Mouse (Mus musculus) adrenal gland, adult 2 months (tissue): ENCODE data around the gene Setd1b. TPM values are rescaled to one million over a fixed set of nuclear protein-coding genes. Genes with fewer than 3 reads are reported as not detected.

Experiments used
- DNase-seq: peaks from one replicate; pipeline ENCODE4 v3.0.0; 2021
- polyA plus RNA-seq: library from polyadenylated mRNA; depleted of rRNA; stranded (reverse); fragments of >200 nt; gene quantifications from 2 replicates; pipeline ENCODE4 v1.2.3, GENCODE M21; 2012
- total RNA-seq, 2 experiments: library from RNA; stranded (reverse); gene quantifications; 2 replicates each; pipeline ENCODE4 v1.2.3; 2021

The Setd1b gene
- total and polyA plus RNA-seq, 3 experiments, result 20.5 to 24.0 (median 22.3) TPM

DNA sequence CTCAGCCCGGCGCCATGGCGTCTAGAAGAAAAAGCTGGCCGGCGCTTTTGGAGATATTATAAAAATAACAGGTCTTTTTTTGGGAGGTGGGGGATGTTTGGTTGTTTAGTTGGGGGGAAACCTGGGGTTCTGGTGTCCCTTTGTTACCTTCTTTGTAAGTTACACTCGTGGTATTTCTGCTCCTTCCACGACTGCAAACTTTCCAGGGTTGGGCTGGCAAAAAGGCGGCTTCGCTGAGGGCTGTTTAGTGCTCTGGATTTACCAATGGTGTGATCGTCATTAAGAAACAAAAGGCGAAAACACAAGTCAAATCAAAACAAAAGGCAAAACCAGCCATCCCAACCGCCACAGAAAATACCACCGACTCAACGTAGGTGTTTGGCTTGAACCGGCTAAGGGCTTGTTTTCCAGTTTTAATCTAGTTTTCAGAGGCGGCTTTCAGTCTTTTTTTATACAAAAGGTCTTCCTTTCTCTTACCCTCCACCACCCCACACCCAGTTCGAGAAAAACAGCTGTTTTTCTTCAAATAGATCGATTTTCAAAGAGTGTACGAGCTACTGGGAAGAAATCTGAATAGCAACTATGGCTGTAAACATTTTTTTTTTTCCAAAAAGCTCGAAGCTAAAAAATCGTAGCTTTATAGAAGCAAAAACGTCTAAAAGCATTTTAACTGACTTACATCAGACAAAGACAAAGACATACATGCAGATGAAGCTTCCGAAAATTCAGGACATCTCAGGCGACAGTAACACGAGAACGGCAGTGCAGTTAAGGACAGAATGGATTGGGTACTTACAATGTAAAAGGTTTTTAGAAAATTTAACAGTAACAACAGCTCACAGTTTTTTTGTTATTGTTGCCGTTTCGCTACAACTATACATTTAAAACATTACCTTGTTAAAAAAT, 2.0 kb upstream of the Setd1b start:
- DNase-seq, result peak; percentile 51

DNA sequence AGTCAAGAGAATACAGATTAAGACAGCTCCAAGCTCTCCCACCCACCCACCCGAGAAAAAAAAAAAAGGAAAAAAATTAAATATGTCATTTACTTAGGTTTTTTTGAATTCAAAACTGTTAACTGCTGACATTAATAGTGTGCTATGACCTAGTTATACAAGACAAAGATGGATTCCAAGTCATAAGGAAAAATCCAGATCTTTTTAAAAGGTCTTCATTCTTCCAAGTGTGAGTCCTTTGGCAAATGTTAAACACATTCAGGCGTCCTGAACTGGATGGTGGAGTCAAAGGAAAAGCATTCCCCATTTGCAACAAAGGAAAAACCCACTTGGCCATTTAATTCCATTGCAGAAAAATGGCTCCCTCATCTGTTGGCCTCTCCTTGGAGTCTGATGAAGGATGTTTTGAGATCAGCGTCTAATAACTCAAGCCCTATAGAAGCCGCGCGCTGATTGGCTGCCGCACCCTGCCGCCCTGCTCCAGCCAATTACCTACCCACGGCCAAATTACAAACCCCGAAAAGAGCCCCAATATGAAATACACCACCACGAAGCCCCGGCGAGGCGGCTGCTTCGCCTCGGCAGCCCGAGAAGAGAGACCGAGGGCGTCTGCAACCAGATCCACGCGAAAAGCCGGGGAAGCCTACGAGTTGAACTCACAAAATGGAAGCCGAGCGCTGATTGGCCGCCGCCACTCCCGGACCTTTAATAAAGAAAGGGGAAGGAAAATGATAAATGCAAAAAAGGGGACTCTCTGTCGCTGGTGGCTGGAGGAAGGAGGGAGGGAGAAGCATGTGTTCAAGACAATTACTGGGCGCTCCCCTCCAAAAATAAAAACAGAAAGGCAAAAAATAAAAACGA, 1.1 kb upstream of the Setd1b start:
- peak; percentile 96 for DNase-seq

DNA sequence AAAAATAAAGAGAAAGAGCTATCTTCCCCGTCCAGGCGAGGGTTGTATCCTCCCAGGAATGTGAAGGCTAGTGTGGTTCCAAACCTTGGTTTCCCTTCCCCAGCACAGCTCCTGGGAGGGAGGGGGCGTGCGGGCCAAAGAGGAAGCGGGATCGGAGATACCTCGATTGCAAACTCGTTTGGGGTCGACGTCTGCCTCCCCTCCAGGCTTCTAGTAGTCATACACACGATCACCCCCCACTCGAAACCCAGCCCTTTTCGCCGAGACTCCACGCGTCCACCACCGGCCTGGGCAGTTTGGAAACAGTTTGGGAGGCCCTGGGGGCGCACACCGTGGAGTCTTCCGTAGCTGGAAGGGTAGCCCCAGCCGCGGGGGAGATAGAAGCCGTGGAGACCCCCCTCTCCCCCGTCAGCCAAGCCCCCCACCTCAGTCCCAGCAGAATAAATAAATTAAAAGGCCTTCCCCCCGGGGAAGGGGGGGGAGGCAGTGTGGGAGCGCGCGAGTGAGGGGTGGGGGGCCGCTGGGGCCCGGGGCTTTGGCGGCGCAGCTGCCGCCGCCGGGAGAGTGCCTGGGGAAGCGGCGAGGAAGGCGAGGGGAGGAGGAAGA, 335 bp upstream of the Setd1b start:
- DNase-seq, result peak; percentile 84

DNA sequence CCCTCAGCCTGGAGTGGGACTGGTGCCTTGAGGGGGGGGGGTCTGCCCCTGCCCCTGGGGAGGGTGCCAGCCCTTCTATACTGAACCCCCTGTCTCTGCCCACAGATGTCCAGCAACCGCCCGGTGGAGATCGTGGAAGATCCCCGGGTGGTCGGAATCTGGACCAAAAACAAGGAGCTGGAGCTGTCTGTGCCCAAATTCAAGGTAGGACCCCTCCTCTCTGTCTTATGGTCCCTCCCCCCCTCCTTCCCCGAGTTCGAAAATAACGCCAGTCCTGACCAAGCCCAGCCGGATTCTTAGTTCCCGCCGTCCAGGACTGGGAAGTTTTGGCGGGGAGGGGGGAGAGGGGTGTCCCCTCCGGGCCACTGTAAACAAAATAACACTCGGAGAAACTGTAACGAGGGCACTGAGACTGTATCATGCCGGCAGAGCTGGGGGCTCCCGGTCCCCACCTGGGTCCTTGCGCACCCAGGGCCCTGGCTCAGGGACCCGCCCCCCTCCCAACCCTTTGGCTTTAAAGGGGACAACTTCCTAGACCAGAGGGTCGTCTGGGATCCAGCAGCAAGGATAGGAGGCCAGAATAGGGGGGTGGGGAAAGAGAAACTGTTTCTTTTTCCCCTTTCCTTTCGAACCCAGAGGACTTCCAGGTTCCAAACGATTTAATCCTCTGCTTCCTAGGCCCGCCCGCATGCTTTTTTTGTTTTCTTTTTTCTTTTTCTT, 1.4 kb downstream of the Setd1b start:
- no peak for DNase-seq

DNA sequence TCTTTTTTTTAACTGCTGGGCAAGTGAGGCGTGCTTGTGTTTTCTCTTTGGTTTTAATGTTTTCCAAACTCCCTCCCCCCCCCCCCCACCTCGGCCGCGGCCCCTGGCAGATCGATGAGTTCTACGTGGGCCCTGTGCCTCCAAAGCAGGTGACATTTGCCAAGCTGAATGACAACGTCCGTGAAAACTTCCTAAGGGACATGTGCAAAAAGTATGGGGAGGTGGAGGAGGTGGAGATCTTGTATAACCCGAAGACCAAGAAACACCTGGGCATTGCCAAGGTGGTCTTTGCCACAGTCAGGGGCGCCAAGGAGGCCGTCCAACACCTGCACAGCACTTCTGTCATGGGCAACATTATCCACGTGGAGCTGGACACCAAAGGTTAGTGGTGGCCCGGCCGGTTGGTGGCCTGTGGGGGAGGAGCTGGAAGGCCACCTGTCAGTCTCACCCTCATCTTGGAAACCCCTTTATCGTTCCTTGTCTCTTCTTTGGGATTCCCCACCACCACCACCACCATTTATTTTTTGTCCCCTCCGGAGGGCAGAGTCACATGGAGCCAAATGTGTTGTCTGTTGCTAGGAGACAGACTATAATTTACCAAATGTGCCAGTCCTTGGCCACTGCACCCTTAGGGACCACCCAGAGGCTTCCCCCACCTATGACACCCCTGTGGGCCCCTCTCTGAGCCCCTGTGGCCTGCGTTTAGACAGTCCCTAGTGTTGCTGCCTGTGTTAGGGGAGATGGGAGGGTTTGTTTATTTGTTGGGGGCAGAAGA, 2.2 kb downstream of the Setd1b start:
- no peak for DNase-seq

DNA sequence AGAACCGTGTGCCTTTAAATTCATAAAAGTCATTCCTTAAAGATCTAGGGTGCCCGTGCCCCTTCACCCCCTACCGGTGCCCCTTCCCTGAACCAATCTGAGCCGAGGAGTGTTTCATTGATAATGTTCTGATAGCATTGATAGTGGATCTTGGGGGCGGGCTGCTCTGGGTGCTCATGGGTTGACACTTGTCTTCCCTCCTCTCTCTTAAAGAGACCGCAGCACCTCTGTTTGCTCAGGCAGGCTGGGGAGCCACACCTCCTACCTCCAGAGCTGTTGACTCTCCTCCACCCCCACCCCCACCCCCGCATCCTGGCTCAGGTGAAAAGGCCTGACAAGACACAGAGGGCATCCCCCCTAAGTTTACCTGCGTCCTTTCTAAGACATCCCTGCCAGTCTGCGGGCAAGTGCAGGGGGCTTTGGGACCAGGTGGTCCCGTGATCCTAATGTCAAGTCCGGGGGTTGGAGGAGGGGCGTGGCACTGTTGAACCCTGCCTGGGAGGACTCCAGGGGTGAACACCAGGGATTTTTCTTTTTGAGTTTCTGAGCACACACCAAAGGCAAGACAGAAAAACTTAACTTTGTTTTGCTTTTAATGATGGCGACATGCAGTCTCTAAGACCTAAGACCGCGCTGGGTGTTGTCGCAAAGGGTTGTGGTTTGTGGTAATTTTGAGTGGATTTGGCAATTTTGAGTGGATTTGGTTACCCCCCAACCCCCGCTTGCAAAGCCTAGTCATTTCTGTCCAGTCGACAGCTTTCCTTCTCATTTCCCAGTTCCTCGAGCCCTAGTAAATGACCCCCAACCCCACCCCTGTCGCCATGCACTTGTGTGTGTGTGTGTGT, 3.0 kb downstream of the Setd1b start:
- DNase-seq, result no peak

DNA sequence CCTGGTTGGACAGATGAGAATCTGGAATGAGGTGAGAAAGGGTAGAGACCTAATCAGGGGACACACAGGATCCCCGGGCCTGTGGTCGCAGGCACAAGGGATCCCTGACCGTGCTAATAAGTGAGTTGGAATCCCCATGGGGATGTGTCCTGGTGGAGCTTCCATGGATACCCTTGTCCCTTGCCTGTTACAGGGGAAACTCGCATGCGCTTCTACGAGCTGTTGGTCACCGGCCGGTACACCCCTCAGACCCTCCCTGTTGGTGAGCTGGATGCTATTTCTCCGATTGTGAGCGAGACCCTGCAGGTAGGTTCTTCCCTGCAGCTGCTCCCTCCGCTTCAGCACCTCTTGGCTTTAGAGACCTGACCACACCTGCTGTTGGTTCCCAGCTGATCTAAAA, 4.4 kb downstream of the Setd1b start:
- no peak for DNase-seq

DNA sequence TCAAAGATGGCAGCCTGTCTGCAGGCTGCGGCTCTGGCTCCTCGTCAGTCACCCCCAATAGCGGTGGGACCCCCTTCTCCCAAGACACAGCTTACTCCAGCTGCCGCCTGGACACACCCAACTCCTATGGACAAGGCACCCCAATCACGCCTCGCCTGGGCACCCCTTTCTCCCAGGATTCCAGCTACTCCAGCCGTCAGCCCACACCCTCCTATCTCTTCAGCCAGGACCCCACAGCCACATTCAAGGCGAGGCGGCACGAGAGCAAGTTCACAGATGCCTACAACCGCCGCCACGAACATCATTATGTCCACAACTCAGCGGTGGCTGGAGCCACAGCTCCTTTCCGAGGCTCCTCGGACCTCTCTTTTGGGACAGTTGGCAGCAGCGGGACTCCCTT, 5.6 kb downstream of the Setd1b start:
- no peak for DNase-seq

DNA sequence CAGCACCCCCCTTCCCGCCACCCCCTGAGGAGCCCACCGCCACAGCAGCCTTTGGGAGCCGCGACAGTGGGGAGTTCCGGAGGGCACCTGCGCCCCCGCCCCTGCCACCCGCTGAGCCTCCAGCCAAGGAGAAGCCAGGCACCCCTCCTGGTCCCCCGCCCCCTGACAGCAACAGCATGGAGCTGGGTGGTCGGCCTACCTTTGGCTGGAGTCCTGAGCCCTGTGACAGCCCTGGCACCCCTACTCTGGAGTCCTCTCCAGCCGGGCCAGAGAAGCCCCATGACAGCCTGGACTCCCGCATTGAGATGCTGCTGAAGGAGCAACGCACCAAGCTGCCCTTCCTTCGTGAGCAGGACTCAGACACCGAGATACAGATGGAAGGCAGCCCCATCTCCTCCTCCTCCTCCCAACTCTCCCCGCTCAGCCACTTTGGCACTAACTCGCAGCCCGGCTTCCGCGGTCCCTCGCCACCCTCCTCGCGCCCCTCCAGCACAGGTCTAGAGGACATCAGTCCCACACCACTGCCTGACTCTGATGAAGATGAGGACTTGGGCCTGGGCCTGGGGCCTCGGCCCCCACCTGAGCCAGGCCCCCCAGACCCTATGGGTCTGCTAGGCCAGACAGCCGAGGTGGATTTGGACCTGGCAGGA, 6.2 kb downstream of the Setd1b start:
- no peak for DNase-seq

DNA sequence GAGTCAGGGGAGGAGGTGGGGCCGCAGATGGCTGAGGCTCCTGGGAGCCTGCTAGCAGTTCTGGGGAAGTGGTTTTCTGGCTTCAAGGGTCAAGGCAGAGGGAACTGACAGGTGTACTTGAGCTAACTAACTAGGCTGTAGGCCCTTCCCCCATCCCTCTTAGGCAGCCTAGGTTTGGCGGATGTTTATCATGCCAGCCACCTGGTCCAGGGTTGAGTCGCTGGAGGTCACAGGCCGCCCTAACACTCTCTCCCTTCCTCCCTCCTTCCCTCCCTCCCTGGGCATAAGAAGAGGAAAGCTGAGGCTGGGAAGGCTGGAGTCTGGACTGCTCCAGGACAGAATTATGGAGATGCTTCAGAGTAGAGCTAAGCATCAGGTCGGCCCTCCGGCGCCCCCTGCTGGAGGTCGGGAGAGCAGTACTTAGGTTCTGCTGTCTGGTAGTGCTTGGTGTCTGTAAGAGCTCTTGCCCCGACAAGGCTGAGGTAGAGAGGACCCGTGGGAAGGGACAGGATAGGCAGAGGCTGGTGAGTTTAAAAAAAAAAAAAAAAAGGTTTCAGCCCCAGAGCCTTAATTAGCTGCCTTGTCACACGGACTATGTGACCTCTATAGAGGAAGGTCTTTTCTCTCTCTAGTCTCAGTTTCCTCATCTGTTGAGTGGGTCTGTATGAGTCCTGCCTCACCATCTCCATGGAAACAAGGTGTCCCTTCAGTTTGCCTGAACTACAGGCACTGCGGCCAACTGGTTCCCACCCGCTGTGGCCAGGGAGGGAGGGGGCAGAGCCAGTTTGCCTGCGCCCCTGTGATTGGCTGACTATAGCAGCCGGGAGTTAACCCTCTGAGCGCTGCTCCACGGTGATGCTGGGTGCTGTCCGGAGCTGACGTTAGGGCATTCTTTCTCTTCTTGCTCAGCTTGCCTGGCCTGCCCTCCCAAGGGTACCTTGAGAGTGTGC, 7.7 kb downstream of the Setd1b start:
- DNase-seq, result peak; percentile 92

DNA sequence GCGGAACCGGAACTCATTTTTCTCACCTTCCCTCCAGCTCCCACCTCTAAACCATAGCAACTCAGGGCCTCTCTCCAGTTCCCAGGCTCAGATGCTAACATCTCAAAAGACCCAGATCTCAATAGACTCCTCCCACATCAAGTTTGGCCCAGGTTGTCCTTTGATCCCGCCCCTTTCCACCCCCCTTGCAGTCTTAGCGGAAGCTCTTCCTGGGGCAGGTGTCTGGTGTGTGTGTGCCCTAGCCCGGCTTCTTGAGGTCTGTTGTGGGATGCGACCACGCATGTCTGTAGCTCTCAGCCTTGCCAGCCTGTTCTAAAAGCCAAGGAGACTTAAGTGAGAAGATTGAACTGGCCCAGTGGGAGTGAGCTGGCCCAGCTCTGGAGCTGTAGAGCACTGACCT, 8.6 kb downstream of the Setd1b start:
- no peak for DNase-seq

DNA sequence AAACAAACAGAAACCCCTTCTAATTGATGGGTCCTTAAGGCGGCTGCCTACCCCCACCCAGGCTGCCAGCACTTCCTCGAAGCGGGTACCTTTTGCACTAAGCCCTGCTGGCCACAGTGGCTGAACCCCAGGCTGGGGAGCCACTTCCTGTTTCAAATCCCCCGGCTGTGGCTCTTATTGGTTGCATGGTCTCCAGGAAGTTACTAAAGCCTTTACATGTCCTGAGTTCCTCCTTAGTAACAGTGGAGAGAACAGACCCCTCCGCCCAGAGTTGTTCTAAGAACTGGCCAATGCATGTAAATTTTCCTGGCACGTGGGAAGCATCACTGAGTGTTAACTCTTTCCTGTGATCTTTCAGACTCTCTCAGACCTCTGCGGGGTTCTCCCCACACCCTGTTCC, 9.1 kb downstream of the Setd1b start:
- DNase-seq, result no peak

DNA sequence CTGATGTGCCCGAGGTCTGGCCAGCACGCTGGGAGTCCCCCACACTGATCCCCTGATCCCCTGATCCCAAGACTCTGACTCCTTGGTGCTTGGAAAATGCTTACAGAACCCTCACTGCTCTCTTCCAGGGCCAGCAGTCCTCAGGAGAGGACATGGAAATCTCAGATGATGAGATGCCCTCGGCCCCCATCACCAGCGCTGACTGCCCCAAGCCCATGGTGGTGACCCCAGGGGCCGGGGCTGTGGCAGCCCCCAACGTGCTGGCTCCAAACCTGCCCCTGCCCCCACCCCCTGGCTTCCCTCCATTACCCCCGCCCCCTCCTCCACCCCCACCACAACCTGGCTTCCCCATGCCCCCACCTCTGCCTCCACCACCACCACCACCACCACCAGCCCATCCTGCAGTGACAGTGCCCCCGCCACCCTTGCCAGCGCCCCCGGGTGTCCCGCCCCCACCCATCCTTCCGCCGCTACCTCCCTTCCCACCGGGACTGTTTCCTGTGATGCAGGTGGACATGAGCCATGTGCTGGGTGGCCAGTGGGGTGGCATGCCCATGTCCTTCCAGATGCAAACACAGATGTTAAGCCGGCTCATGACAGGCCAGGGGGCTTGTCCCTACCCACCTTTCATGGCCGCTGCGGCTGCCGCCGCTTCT, 9.8 kb downstream of the Setd1b start:
- DNase-seq, result no peak

DNA sequence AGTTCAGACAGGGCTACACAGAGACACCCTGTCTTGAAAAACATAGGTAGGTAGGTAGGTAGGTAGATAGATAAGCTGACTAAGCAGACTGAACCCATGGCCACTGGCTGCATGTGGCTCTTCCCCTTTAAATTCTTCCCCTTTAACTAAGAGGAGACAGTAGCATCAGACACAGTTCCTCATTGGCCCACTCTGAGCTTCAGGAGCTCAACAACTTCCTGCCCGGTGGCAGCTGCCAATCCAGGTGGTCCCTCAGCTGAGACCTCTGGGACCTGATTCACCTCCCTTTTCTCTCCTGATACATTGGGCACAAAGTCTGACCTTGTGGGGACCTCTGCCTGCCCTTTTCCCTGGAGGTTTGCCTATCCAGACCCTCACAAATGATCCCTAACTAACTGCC, 10.9 kb downstream of the Setd1b start:
- no peak for DNase-seq

DNA sequence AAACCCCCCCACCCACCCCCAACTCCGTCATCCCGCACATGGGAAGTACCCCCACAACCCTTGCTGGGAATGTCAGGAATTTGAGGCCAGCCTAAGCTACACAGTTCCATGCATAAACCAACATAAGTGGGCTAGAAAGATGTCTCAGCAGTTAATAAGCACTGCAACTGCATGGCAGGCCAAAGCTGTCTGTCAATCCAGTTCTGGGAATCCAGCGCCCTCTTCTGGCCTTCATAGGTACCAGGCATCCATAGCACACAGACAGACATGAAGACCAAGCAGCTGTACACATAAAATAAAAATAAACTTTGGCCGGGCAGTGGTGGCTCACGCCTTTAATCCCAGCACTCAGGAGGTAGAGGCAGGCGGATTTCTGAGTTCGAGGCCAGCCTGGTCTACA, 13.4 kb downstream of the Setd1b start:
- peak; percentile 66 for DNase-seq

DNA sequence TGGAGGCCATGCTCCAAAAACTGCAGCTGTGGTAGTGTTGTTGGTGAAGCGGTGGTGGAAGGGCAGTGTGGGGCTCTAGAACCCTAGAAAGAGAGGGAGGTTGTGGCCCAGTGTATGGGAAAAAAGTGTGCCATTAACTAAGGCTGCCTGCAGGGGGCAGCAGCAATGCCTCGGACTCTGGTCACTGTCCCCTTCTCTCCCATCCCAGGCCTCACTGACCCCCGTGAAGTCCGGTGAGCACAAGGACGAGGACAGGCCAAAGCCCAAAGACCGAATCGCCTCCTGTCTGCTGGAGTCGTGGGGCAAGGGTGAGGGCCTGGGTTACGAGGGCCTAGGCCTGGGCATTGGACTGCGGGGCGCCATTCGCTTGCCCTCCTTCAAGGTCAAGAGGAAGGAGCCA, 14.8 kb downstream of the Setd1b start:
- DNase-seq, result no peak

DNA sequence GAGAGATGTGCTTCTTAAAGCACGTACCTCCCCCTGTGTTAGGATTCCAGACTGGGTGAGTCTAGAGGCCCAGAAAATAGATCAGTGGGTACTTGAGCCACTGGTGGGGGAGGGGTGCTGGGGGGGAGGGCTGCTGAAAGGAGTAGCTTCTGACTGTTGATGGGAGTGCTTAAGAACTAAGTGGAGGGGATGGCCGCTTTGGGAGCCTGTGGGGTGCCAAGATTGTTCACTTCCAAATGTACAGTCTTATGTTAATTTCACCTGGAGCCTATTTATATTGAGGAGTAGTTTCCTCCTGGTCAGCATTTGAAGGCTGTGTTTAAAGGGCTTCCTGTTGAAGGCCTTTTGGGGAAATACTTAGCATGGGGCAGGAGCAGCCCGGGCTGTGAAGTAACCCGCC, 16.0 kb downstream of the Setd1b start:
- DNase-seq, result no peak

DNA sequence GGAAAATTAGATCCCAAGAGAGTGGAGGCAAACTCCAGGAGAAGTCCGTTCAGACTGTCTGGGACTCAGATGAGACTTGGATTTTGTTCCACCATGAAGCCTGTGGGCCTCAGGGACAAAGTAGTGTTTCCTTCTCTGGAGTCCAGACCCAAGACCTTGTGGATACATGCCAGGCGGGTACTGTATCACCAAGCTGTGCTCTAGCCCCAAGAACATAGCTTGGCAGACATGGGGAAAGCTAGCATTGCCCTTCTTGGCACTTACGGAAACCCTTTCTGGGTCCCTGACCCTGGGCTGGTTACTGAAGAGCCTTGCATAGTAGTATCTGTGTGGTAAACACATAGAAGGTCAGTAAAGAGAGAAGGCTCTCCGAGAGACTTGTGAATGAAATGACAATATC, 17.5 kb downstream of the Setd1b start:
- peak; percentile 78 for DNase-seq
